Mouse (Mus musculus) embryonic fibroblast, embryonic 13.5 days (primary cell): ENCODE measurements at regions not wholly inside any gene's neighbourhood (a gene's known extent, or its start where the extent isn't known, plus 50 kb on each side); places are given as distances from the start of the nearest gene placed in this dataset.

Source experiments
- CTCF ChIP-seq: IDR thresholded peaks from 2 replicates; pipeline ENCODE4 v1.5.1; 2011; ENCODE audit warnings: mild to moderate bottlenecking, control low read depth, low read length, moderate library complexity, borderline replicate concordance; ENCODE audit not compliant: insufficient read depth
- POLR2A ChIP-seq: IDR thresholded peaks from 2 replicates; pipeline ENCODE4 v1.6.1; 2011; ENCODE audit warnings: low read depth, mild to moderate bottlenecking, control low read depth, low read length, moderate library complexity

DNA sequence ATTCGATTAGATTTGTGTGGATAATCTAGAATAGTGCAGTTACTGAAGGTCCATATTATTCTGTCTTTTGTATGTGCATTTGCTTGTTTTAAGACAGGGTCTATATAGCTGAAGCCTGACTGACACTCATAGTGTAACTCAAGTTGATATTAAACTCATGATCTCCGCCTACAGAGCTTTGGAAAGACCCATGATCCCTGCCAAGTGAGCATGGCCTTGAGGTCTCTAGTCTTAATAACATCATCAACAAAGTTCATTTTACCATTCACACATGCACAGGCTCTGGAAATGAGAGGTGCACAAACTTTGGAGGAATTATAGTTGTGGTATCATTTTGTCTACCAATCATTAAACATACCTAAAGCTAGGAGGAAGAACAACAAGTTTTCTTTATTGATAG, 412.4 kb upstream of the Adamts16 start:
- no peak for TF ChIP-seq POLR2A
- no peak for TF ChIP-seq CTCF
